Mouse (Mus musculus) liver, embryonic 11.5 days (tissue): ENCODE results near the gene Adcy4. TPM values are rescaled to one million over a fixed set of nuclear protein-coding genes. Genes with fewer than 3 reads are reported as not detected.

ENCODE experiments used
- ATAC-seq: fragments of 200-750 bp; cut with Nextera tagmentation; replicated peaks from 2 replicates; pipeline ENCODE4 v1.8.0; 2017; ENCODE audit warnings: moderate number of reproducible peaks, mild to moderate bottlenecking, moderate TSS enrichment, moderate library complexity; ENCODE audit not compliant: low FRiP score
- DNase-seq: peaks from one replicate; pipeline ENCODE4 v3.0.0-alpha.2; 2017; ENCODE audit warnings: low spot score
- H3K27ac ChIP-seq: fragments of 300-500 bp; sonication (generic); 2 replicates; pipeline ENCODE4 v1.5.1; 2014; ENCODE audit warnings: mild to moderate bottlenecking, low read depth, low read length, control low read depth
- H3K27me3 ChIP-seq: fragments of 300-500 bp; sonication (generic); replicated peaks from 2 replicates; pipeline ENCODE4 v1.6.1; 2014; ENCODE audit warnings: low read length, mixed read lengths; ENCODE audit not compliant: control insufficient read depth, insufficient read depth
- H3K36me3 ChIP-seq: fragments of 300-500 bp; sonication (generic); 2 replicates; pipeline ENCODE4 v1.6.1; 2014; ENCODE audit warnings: mild to moderate bottlenecking, low read length, moderate library complexity, mixed read lengths; ENCODE audit not compliant: control insufficient read depth, insufficient read depth
- H3K4me1 ChIP-seq: fragments of 300-500 bp; sonication (generic); replicated peaks from 2 replicates; pipeline ENCODE4 v1.6.1; 2014; ENCODE audit warnings: low read length, mixed read lengths; ENCODE audit not compliant: control insufficient read depth, insufficient read depth
- H3K4me2 ChIP-seq: fragments of 300-500 bp; sonication (generic); 2 replicates; pipeline ENCODE4 v1.6.1; 2014; ENCODE audit warnings: mild to moderate bottlenecking, control low read depth, moderate library complexity
- H3K4me3 ChIP-seq: fragments of 300-500 bp; sonication (generic); 2 replicates; pipeline ENCODE4 v1.5.1; 2014; ENCODE audit warnings: low read depth, low read length, control low read depth
- H3K9ac ChIP-seq: fragments of 300-500 bp; sonication (generic); 2 replicates; pipeline ENCODE4 v1.6.1; 2014; ENCODE audit warnings: low read depth, low read length, control low read depth
- H3K9me3 ChIP-seq: fragments of 300-500 bp; sonication (generic); 2 replicates; pipeline ENCODE4 v1.6.1; 2016; ENCODE audit warnings: low read length, inconsistent platforms, mixed read lengths; ENCODE audit not compliant: control insufficient read depth
- WGBS: fragments of 180-500 bp; shearing (Covaris S2); extraction: QIAGEN DNeasy Blood & Tissue Kit; methylation state at CpG from one replicate; pipeline ENCODE4 v1.1.7; 2014; 5-methylcytosine and 5-hydroxymethylcytosine counted together
- polyA plus RNA-seq: library from polyadenylated mRNA; unstranded; fragments of >200 nt; fragmentation: Nextera tagmentation; extraction: Ambion mirVana; gene quantifications from 2 replicates; pipeline ENCODE4 v1.2.1, GENCODE M21; 2014

Adcy4 gene
- polyA plus RNA-seq, 1 experiment from 2014 or later, result 3.9 TPM

DNA sequence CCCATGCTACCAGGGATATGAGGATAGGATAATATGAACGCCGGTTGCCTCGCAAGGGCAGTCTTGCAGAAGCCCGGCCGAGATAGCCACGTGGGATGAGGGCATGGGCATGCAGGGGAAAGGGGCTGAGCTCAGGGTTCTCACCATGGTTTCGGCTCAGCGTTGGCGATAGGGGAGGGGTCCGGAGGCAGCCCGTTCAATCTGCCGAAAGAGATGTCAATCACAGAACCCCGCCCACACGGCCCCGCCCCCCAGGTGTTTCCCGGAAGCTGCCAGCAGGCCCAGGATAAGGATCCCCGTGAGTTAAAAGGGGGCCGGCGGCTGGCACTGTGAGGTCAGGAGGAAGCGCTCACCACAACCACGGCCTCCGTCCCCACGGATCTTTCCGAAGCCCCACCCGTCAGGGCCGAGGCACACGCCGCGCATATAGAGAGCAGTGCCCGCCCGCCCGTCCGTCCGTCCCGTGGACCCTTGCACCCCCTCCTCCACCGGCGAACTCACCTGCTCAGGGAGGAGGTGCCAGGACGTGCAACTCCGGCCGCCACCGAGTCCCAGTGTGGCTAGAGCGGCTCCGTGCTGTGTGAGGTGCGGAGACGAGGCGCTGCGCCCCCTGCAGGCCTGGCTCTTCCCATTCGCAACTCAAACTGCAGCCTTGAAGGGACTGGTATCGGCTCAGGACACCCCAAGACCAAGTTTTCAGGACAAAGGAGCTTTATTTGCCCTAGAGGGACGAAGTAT is 62.0 kb downstream of the Adcy4 start, which contains the start of gene Rabggta:
Gene Rabggta (minus strand): TSS at position 564 of the 738 bp plus-strand sequence.
- under 1% methylated on average over 50 of the region's 50 CpGs for WGBS
- peak within 1 kb of the TSS; percentile 89 for H3K4me2 ChIP-seq
- H3K27me3 ChIP-seq, result no peaks in the 10 kb centered on the region
- peaks cover 8% of the 10 kb centered on the region for H3K4me1 ChIP-seq
- H3K36me3 ChIP-seq, result peaks cover 10% of the 10 kb centered on the region
- no peaks in the 10 kb centered on the region for H3K9me3 ChIP-seq
- peak within 1 kb of the TSS; percentile 75 for H3K4me3 ChIP-seq
- ATAC-seq, result peak; percentile 94
- peak within 1 kb of the TSS; percentile 76 for H3K27ac ChIP-seq
- peak; percentile 94 for DNase-seq
- H3K9ac ChIP-seq, result peak within 1 kb of the TSS; percentile 76

DNA sequence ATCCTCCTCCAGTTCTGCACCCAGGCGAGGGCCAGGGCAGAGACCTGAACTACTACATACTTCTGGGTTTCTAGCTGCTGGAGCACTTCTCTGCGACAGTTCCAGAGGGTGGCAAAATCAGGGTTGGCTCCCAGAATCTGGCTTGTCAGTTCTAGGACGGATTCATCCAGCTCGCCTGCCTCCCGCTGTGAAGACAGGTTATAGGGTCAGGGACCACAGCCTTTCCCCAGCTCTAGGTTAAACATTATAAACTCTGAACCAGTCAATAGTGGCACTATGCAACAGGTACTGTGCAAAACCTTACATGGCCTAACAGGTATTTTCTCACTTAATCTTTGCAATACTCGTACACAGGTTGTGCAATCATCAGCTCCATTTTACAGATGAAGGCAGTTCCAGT is 62.8 kb downstream of the Adcy4 start:
- DNase-seq (no peak), ATAC-seq (no peak)
- Histone ChIP-seq H3K36me3 (peaks cover 11% of the 10 kb centered on the region), H3K4me3 (peak overlapping the region; percentile 75), H3K9ac (peak overlapping the region; percentile 76; the same call in 1 of the 2 replicates), H3K27ac (peak overlapping the region; percentile 76; the same call in 1 of the 2 replicates), H3K9me3 (no peaks in the 10 kb centered on the region), H3K4me1 (peaks cover 8% of the 10 kb centered on the region), H3K27me3 (no peaks in the 10 kb centered on the region), H3K4me2 (peak overlapping the region; percentile 89)
- WGBS, result 68% methylated on average over 6 of the region's 6 CpGs

DNA sequence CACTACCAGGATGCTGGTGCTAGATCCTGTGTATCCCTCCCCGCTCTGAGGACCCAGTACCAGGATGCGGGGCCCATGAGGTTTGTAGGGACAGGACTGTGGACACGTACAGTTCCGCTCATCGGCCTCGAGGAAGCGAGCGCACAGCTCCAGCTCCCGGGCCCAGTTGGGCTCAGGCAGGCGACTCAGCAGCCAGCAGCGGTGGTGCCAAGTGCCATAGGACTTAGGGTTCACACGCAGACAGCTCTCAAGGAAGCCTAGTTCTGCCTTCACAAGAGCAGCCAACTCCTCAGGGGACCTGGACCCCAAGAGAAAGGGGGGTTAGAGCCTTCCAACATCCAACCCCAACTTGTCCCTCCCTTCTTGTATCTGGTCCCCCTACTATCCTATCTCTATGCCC is 63.2 kb downstream of the Adcy4 start:
- Histone ChIP-seq H3K27me3 (no peaks in the 10 kb centered on the region), H3K4me1 (peaks cover 8% of the 10 kb centered on the region), H3K27ac (no peak overlapping the region), H3K9me3 (no peaks in the 10 kb centered on the region), H3K36me3 (peaks cover 11% of the 10 kb centered on the region), H3K4me2 (peak overlapping the region; percentile 89), H3K4me3 (no peak overlapping the region), H3K9ac (no peak overlapping the region)
- 94% methylated on average over 12 of the region's 12 CpGs for WGBS
- DNase-seq (no peak), ATAC-seq (no peak)

DNA sequence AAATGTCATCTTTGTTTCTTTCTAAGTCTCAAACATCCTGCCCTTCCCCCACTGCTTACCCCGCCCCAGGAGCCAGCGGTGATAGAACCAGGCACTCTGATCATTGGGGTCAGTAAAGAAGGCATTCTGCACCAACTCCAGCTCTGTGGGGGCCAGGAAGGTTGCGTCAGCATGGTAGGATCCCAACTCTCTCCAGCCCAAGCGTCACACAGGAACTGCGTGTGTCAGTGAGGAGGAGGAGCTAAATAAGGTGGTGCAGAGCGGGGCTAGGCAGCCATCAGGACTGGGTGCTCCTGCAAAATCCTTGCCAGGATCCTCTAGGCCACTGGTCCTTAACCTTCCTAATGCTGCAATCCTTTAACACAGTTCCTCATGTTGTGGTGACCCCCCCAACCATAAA is 64.2 kb downstream of the Adcy4 start:
- 87% methylated on average over 6 of the region's 6 CpGs for whole genome bisulfite sequencing
- Histone ChIP-seq H3K4me2 (no peak overlapping the region), H3K27me3 (no peaks in the 10 kb centered on the region), H3K9me3 (no peaks in the 10 kb centered on the region), H3K27ac (no peak overlapping the region), H3K9ac (no peak overlapping the region), H3K36me3 (peaks cover 11% of the 10 kb centered on the region), H3K4me1 (peaks cover 11% of the 10 kb centered on the region), H3K4me3 (no peak overlapping the region)
- DNase-seq, result no peak
- ATAC-seq, result no peak

Other genes with a start within 250 kb of the Adcy4 start
- gene Pck2, start 243.8 kb downstream of the Adcy4 start, polyA plus RNA-seq, result 49.8 and 50.9 TPM in 2 replicates
- 72.1 and 73.6 TPM in 2 replicates for gene Dcaf11, start 224.1 kb downstream of the Adcy4 start, polyA plus RNA-seq
- 2.3 and 3.3 TPM in 2 replicates for gene A730061H03Rik, start 223.7 kb downstream of the Adcy4 start, polyA plus RNA-seq
- 2.2 and 2.6 TPM in 2 replicates for gene Fitm1, start 208.5 kb downstream of the Adcy4 start, polyA plus RNA-seq
- gene Psme1, start 206.0 kb downstream of the Adcy4 start, polyA plus RNA-seq, result 172 and 177 TPM in 2 replicates
- gene Emc9, start 198.8 kb downstream of the Adcy4 start, polyA plus RNA-seq, result 44.5 and 46.2 TPM in 2 replicates
- 256 and 277 TPM in 2 replicates for gene Psme2, start 193.0 kb downstream of the Adcy4 start, polyA plus RNA-seq
- 21.2 and 23.1 TPM in 2 replicates for gene Rnf31, start 192.4 kb downstream of the Adcy4 start, polyA plus RNA-seq
- 11.6 and 13.0 TPM in 2 replicates for gene Irf9, start 180.5 kb downstream of the Adcy4 start, polyA plus RNA-seq
- 2.8 and 5.2 TPM in 2 replicates for gene Rec8, start 166.1 kb downstream of the Adcy4 start, polyA plus RNA-seq
- 90.1 and 92.1 TPM in 2 replicates for gene Ipo4, start 148.1 kb downstream of the Adcy4 start, polyA plus RNA-seq
- 2.7 and 2.8 TPM in 2 replicates for gene Gm49378, start 146.2 kb downstream of the Adcy4 start, polyA plus RNA-seq
- gene Tm9sf1, start 140.3 kb downstream of the Adcy4 start, polyA plus RNA-seq, result 79.8 and 83.8 TPM in 2 replicates
- gene Tssk4, start 133.9 kb downstream of the Adcy4 start, polyA plus RNA-seq, result 0.47 and 0.49 TPM in 2 replicates
- gene Mdp1, start 123.6 kb downstream of the Adcy4 start, polyA plus RNA-seq, result 40.2 and 43.8 TPM in 2 replicates
- 54.9 and 58.0 TPM in 2 replicates for gene Gmpr2, start 112.2 kb downstream of the Adcy4 start, polyA plus RNA-seq
- gene Nedd8, start 112.0 kb downstream of the Adcy4 start, polyA plus RNA-seq, result 489 and 507 TPM in 2 replicates
- 42.3 and 44.9 TPM in 2 replicates for gene Tinf2, start 102.3 kb downstream of the Adcy4 start, polyA plus RNA-seq
- 3.0 and 3.3 TPM in 2 replicates for gene Tgm1, start 70.2 kb downstream of the Adcy4 start, polyA plus RNA-seq
- gene Rabggta, start 61.8 kb downstream of the Adcy4 start, polyA plus RNA-seq, result 22.8 and 24.0 TPM in 2 replicates
- gene Dhrs1, start 38.4 kb downstream of the Adcy4 start, polyA plus RNA-seq, result 48.8 and 53.9 TPM in 2 replicates
- gene Nop9, start 38.4 kb downstream of the Adcy4 start, polyA plus RNA-seq, result 70.6 and 76.1 TPM in 2 replicates
- gene Cideb, start 25.6 kb downstream of the Adcy4 start, polyA plus RNA-seq, result 8.9 and 9.1 TPM in 2 replicates
- gene Ltb4r2, start 22.7 kb downstream of the Adcy4 start, polyA plus RNA-seq, result 1.5 and 1.8 TPM in 2 replicates
- gene Ltb4r1, start 18.1 kb downstream of the Adcy4 start, polyA plus RNA-seq, result 1.6 and 1.9 TPM in 2 replicates
- 51.6 and 52.1 TPM in 2 replicates for gene Ripk3, start 4.8 kb upstream of the Adcy4 start, polyA plus RNA-seq
- gene Nfatc4, start 39.0 kb upstream of the Adcy4 start, polyA plus RNA-seq, result 15.1 and 15.3 TPM in 2 replicates
- 12.0 and 12.2 TPM in 2 replicates for gene Nynrin, start 69.9 kb upstream of the Adcy4 start, polyA plus RNA-seq
- 0.47 and 0.60 TPM in 2 replicates for gene Cbln3, start 100.3 kb upstream of the Adcy4 start, polyA plus RNA-seq
- 12.6 and 14.6 TPM in 2 replicates for gene Khnyn, start 100.9 kb upstream of the Adcy4 start, polyA plus RNA-seq
- 24.3 and 30.5 TPM in 2 replicates for gene Sdr39u1, start 116.2 kb upstream of the Adcy4 start, polyA plus RNA-seq
- gene Cma1, start 160.6 kb upstream of the Adcy4 start, polyA plus RNA-seq, result not detected in 2 replicates
- gene Cma2, start 166.9 kb upstream of the Adcy4 start, polyA plus RNA-seq, result not detected in 2 replicates
- gene Mcpt1, start 233.9 kb upstream of the Adcy4 start, polyA plus RNA-seq, result not detected in 2 replicates
- gene Mcpt9, start 246.4 kb upstream of the Adcy4 start, polyA plus RNA-seq, result not detected in 2 replicates